Mouse (Mus musculus): ENCODE measurements at regions not wholly inside any gene's neighbourhood (a gene's known extent, or its start where the extent isn't known, plus 50 kb on each side); places are given as distances from the start of the nearest gene placed in this dataset.

DNA sequence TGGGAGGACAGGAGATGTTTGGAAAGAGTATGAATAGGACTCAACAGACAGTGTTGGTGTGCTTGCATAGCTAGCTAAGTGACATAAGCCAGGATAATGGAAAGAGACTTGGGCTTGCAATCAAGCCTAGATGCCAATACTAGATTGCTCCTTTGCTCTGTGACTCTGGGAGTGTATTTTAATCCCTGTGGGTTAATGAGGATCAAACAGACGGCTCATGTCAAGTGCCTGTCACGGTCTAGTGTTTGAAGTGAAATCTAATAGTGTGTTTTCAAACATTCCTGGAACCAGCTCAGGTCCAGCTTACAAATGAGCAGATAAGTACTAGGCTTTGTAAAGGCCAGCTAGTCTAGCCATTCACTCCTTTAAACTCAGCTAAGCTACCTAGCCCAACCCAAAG lies 64.1 kb upstream of the Ranbp3l start:
- no peaks in the 10 kb centered on the region for H3K9me3 ChIP-seq (replicated peaks)
- H3K36me3 ChIP-seq, result no peaks in the 10 kb centered on the region
- no peak overlapping the region for H3K4me3 ChIP-seq (replicated peaks)
- no peak for DNase-seq
- H3K27ac ChIP-seq, result no peak overlapping the region
- no peak overlapping the region for H3K4me2 ChIP-seq
- no peak overlapping the region for H3K9ac ChIP-seq
- 54% methylated on average over 2 of the region's 2 CpGs for WGBS (ENCODE audit: insufficient replicate concordance)
- no peak for ATAC-seq (ENCODE audit: low read depth)
- H3K4me1 ChIP-seq (replicated peaks), result no peaks in the 10 kb centered on the region
- H3K27me3 ChIP-seq, result no peaks in the 10 kb centered on the region

DNA sequence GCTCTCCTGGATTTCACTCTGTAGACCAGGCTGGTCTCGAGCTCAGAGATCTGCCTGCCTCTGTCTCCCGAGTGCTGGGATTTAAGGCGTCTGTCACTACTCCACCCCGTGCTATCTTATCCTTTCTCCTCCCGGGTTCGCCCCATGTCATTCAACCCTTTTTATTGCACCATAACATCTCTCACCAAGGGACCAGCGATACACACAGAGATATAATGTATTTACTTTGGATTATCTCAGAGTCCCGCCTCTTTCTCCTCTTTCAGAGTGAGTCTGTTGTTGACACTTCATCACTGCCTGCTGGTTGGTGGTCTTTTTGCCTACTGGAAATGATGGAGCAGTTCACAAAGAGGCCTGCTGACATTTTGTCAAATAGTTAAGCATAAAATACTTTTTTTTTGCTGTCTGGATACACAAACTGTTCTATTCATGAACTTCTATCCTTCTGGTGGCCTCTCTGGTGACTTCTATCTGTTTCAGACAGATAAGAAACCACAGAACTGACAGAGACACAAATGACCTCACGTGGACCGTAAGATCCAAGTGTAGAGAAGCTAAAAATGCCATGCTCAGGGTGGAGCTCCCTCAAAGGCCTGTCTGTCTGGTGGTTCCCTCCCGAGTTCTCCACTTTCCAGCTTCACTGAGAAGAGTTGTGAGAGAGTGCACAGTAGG lies 70.1 kb upstream of the Ranbp3l start:
- Histone ChIP-seq H3K27me3 (no peaks in the 10 kb centered on the region), H3K9me3 (replicated peaks) (no peaks in the 10 kb centered on the region), H3K4me2 (peak overlapping the region; percentile 29), H3K4me3 (replicated peaks) (no peak overlapping the region), H3K9ac (no peak overlapping the region), H3K4me1 (replicated peaks) (peaks cover 17% of the 10 kb centered on the region), H3K36me3 (no peaks in the 10 kb centered on the region), H3K27ac (peak overlapping the region; percentile 8; the same call in 1 of the 2 replicates)
- ATAC-seq (ENCODE audit: low read depth) (peak; percentile 95), DNase-seq (peak; percentile 12)
- WGBS (ENCODE audit: insufficient replicate concordance), result 18% methylated on average over 11 of the region's 11 CpGs

DNA sequence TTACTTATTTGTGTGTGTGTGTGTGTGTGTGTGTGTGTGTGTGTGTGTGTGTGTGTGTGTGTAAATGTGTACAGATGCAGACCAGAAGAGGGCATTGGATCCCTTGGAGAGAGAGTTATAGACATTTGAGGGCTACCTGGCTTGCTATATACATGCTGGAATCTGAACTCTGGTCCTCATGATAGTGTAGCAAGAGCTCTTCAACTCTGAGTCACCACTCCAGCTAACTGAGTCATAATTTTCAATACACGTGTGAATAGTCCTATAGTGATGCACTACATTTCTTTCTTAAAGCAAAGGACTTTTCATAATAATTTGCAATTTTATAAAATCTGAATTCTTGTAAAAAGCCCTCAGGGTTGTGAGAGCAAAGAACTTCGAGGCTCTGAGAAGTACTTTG lies 70.9 kb upstream of the Ranbp3l start:
- H3K9me3 ChIP-seq (replicated peaks), result no peaks in the 10 kb centered on the region
- 62% methylated on average over 2 of the region's 2 CpGs for WGBS (ENCODE audit: insufficient replicate concordance)
- H3K36me3 ChIP-seq, result no peaks in the 10 kb centered on the region
- H3K4me3 ChIP-seq (replicated peaks), result no peak overlapping the region
- H3K4me2 ChIP-seq, result no peak overlapping the region
- H3K27me3 ChIP-seq, result no peaks in the 10 kb centered on the region
- no peak overlapping the region for H3K9ac ChIP-seq
- no peak for DNase-seq
- peaks cover 17% of the 10 kb centered on the region for H3K4me1 ChIP-seq (replicated peaks)
- ATAC-seq (ENCODE audit: low read depth), result no peak
- H3K27ac ChIP-seq, result no peak overlapping the region

DNA sequence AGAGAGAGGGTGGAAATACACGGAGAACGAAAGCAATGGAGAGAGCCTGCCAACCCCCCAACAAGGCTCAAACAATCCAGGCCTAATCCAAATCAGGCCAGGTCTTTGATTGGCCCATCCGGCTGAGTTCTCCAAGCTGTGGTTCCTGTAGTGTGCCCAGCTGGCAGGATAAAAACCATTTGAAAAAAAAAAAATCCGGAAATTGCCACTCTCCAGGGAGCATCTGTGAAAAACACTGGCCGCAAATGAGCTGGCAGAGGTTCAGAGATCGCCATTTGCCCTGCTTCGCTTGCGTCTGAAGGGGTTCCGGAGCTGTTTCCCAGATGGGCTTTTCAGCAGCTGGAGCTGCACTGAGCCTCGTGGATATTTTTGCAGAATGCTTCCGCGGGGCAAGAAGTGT lies 71.4 kb upstream of the Ranbp3l start:
- 83% methylated on average over 12 of the region's 12 CpGs for WGBS (ENCODE audit: insufficient replicate concordance)
- no peak for ATAC-seq (ENCODE audit: low read depth)

DNA sequence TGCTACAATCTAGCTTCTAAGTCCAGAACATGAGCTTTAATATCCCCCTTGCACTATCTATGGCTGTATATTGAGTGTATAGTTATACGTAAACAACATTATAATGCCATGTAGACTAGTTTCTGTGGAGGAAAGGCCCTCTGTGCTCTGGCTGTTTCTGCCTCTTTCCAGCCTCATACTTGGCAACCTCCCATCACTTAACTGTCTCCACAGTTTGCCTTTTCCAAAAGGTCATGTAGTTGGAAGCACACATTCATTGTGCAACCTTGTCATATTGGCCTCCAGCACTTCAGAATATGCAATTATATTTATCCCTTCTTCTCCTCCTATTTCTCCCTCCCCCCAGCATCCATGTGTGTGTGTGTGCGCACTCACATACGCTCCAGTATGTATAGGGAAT lies 82.2 kb upstream of the Ranbp3l start:
- Histone ChIP-seq H3K27me3 (no peaks in the 10 kb centered on the region), H3K4me3 (replicated peaks) (no peak overlapping the region), H3K4me1 (replicated peaks) (no peaks in the 10 kb centered on the region), H3K9ac (no peak overlapping the region), H3K27ac (no peak overlapping the region), H3K4me2 (no peak overlapping the region), H3K9me3 (replicated peaks) (no peaks in the 10 kb centered on the region), H3K36me3 (no peaks in the 10 kb centered on the region)
- no peak for DNase-seq
- ATAC-seq (ENCODE audit: low read depth), result no peak
- 81% methylated on average over 3 of the region's 3 CpGs for WGBS (ENCODE audit: insufficient replicate concordance)

More for the DNA sequence above, 71.4 kb upstream of the Ranbp3l start:
- H3K36me3 ChIP-seq, result no peaks in the 10 kb centered on the region
- H3K4me3 ChIP-seq (replicated peaks), result no peak overlapping the region
- no peaks in the 10 kb centered on the region for H3K27me3 ChIP-seq
- no peaks in the 10 kb centered on the region for H3K9me3 ChIP-seq (replicated peaks)
- DNase-seq, result no peak
- no peak overlapping the region for H3K27ac ChIP-seq
- peaks cover 17% of the 10 kb centered on the region for H3K4me1 ChIP-seq (replicated peaks)
- H3K9ac ChIP-seq, result no peak overlapping the region
- H3K4me2 ChIP-seq, result no peak overlapping the region

DNA sequence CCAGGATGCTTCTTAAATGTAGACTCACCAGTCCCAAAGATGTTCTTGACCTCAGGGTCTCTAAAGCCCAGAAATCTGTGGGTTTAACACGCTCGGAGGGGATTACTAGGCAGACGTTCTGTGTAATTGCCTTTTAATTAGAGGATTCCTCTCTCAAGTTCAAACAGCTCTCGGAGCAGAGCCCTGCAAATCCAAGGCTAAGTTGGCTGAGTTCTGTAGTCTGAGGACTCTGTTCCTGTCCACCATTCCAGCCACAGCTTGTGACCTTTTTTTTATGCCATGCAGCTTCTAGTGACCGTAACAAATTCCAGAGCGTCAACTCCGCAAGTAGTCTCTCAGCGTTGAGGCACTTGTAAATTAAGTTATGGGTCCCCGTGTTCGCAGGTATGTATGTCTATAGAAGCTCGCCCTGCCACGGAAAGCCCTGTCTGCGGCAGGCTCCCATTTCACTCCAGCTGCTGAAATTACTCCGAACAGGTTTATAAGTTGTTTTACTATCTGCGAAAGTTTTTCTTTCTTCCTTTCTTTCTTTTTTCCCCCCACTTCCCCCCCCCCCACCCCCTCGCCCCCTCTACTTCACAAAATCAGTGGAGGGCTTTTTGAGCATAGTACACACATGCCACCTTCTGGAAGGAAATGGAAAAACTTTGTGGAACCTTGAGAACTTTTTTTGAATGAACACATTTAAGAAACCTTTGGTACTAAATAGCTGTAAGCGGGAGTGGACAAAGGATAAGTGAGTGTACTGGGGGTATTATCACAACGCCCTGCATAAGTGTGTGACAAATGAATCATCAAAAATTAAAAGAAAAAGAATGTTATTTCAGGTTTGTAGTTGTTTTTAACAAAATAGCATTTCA lies 82.9 kb upstream of the Ranbp3l start:
- no peaks in the 10 kb centered on the region for H3K4me1 ChIP-seq (replicated peaks)
- no peaks in the 10 kb centered on the region for H3K27me3 ChIP-seq
- no peak for DNase-seq
- no peaks in the 10 kb centered on the region for H3K9me3 ChIP-seq (replicated peaks)
- H3K4me2 ChIP-seq, result no peak overlapping the region
- no peak overlapping the region for H3K9ac ChIP-seq
- no peak for ATAC-seq (ENCODE audit: low read depth)
- H3K36me3 ChIP-seq, result no peaks in the 10 kb centered on the region
- WGBS (ENCODE audit: insufficient replicate concordance), result 66% methylated on average over 18 of the region's 18 CpGs
- H3K4me3 ChIP-seq (replicated peaks), result no peak overlapping the region
- H3K27ac ChIP-seq, result no peak overlapping the region

DNA sequence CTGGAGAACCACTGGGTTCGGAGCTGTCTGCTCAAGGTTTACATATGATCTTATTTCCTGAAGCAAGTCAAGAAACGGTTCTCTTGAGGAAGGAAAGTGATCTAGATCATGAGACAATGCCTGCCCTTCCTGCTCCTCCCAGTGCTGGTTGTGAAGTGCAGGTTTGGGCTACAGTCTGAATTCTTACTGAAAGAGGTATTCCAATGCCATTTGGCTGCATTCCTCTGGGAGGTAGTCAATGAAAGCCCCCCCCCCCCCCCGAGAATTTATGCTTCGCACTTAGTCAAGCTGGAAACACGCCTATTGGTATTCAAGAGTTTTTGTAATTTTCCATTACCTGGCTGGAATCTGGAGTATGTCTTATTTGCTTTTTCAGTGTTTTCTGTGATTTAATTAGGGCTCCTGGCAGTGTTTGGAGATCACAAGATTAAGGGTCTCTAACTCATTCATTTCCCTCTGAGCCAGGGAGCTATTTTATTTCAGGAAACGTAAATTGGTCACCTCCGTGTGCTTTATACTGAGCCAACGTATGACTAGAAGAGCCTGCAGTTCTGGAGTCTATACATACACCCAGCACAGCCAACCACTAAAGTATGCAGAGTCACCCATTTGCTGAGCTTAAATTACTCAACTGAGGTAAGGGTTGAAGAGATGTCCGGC lies 84.7 kb upstream of the Ranbp3l start:
- ATAC-seq (ENCODE audit: low read depth) (no peak), DNase-seq (no peak)
- Histone ChIP-seq H3K9me3 (replicated peaks) (no peaks in the 10 kb centered on the region), H3K9ac (no peak overlapping the region), H3K36me3 (no peaks in the 10 kb centered on the region), H3K27me3 (no peaks in the 10 kb centered on the region), H3K4me1 (replicated peaks) (no peaks in the 10 kb centered on the region), H3K4me2 (no peak overlapping the region), H3K4me3 (replicated peaks) (no peak overlapping the region), H3K27ac (no peak overlapping the region)
- 56% methylated on average over 9 of the region's 9 CpGs for WGBS (ENCODE audit: insufficient replicate concordance)

DNA sequence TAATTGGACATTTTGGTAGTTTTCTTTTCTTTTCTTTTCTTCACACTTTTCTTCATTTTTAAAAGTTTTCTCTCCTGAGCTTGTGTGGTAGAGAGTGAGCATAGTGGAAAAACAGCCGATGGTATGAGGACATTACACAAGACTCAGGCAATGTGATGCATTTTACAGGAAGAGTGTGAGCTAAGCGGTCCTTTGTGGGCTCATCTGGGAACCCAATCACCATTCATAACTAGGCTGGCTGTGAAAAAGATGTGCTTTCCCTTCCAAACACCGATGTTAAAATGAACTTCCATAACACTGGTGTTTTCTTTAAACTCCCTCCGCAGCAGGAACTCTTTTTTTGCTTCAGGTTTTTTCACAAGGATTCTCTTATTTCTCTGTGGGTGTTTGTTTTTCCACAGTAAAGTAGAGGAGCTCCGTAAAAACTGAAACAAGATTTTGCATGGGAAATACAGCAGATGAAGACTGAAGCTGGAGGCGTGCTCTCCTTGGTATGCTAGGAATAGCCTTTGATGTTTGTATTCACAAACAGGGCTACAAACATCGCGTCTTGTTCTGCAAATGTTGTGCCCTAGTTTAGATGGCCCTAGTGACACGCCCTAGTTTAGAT lies 92.8 kb upstream of the Ranbp3l start:
- Histone ChIP-seq H3K9me3 (replicated peaks) (no peaks in the 10 kb centered on the region), H3K27ac (no peak overlapping the region), H3K4me2 (no peak overlapping the region), H3K4me3 (replicated peaks) (no peak overlapping the region), H3K36me3 (no peaks in the 10 kb centered on the region), H3K4me1 (replicated peaks) (no peaks in the 10 kb centered on the region), H3K27me3 (no peaks in the 10 kb centered on the region), H3K9ac (no peak overlapping the region)
- 62% methylated on average over 9 of the region's 9 CpGs for WGBS (ENCODE audit: insufficient replicate concordance)
- no peak for DNase-seq
- ATAC-seq (ENCODE audit: low read depth), result no peak

DNA sequence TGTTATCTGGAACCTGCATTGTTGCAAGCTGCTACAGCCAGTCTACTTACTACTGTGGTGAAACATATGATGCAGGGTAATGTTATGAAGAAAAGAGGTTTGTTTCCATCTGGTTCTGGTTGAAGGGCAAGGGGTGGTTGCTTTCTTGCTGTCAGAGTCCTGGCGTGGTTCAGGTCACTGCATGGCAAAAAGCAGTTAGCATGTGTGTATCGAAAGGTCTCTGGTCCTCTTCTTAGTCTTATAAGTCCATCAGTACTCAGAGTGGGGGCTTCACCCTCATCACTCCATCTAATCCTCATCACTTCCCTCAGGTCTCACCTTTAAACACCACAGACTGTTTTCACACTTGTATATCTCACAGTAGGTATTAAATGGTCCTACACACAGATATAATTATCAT lies 99.7 kb upstream of the Ranbp3l start:
- Histone ChIP-seq H3K4me3 (replicated peaks) (no peak overlapping the region), H3K27me3 (no peaks in the 10 kb centered on the region), H3K9me3 (replicated peaks) (no peaks in the 10 kb centered on the region), H3K4me1 (replicated peaks) (no peaks in the 10 kb centered on the region), H3K36me3 (no peaks in the 10 kb centered on the region), H3K9ac (no peak overlapping the region), H3K27ac (no peak overlapping the region), H3K4me2 (no peak overlapping the region)
- WGBS (ENCODE audit: insufficient replicate concordance), result 45% methylated on average over 2 of the region's 2 CpGs
- DNase-seq (no peak), ATAC-seq (ENCODE audit: low read depth) (no peak)

GRCm38 (mm10) chr15:8867160-8867891 lies 100.4 kb upstream of the Ranbp3l start:
- no peak for DNase-seq
- Histone ChIP-seq H3K27ac (no peak overlapping the region), H3K9ac (no peak overlapping the region), H3K36me3 (no peaks in the 10 kb centered on the region), H3K4me2 (no peak overlapping the region), H3K4me1 (replicated peaks) (no peaks in the 10 kb centered on the region), H3K9me3 (replicated peaks) (no peaks in the 10 kb centered on the region), H3K4me3 (replicated peaks) (no peak overlapping the region), H3K27me3 (no peaks in the 10 kb centered on the region)
- WGBS (ENCODE audit: insufficient replicate concordance), result 48% methylated on average over 7 of the region's 7 CpGs
- no peak for ATAC-seq (ENCODE audit: low read depth)

All from liver, embryonic 13.5 days (tissue).